Mouse (Mus musculus) lung, adult 2 months (tissue): Measurements from ENCODE around the gene Rpl28.

Experiments
- CTCF ChIP-seq: fragments of 200-500 bp; IDR thresholded peaks from 2 replicates; pipeline ENCODE4 v1.5.1; 2011; ENCODE audit warnings: mild to moderate bottlenecking, low read length, control low read depth; ENCODE audit not compliant: insufficient read depth
- POLR2A ChIP-seq: fragments of 200-500 bp; IDR thresholded peaks from 2 replicates; pipeline ENCODE4 v1.6.1; 2011; ENCODE audit warnings: low read depth, mild to moderate bottlenecking, control low read depth, low read length, borderline replicate concordance; ENCODE audit errors: extremely low read depth

DNA sequence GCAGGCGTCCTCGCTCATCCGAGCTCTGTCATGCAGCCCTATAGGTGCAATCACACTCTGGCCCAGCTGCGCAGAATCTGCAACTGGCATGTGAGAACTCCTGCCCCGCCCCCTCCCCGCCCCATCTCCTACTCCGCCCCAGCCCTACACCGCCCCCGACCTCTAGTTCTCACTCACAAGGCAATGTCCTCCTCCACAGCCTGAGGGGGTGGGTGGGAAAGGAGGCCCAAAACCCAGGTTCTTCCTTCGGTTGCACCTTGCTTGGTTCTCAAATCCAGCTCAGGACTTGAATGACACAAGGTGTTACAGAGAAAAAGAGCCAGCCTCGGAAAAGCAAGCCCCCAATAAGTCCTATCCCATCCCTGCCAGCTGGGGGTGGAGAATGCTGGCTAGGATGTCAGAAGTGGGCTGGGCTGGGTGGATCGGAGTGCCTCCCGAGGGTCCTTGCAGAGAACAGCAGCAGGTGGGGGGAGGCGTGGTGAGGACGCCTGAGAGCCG is 50.0 kb downstream of the Rpl28 start:
- TF ChIP-seq CTCF (no peak), POLR2A (no peak)
